29 mouse cellular contexts compared by ENCODE assay signal in genomic region chrX:11466191-11466590, GRCm38 (mm10).
DNase-seq lines count a peak whose midpoint lies in the region; ATAC-seq lines count a peak whose summit lies in the region.
"Had no signal": no experiment of that assay in that cellular context is flagged by ENCODE, and none has a peak within 500 bp of the region (broad histone marks: within the 10 kb centered on the region; RNA-seq: fewer than 3 reads in every experiment).

No protein-coding gene starts in this region.

- H3K4me2 ChIP-seq in neural tube, embryonic 15.5 days = no peak overlapping the region
- H3K4me2 ChIP-seq in kidney, embryonic 15.5 days = no peak overlapping the region
- H3K4me2 ChIP-seq: embryonic facial prominence, embryonic 13.5 days; heart, embryonic 12.5 days; hindbrain, embryonic 14.5 days had no signal

- no peaks in the 10 kb centered on the region for H3K9me3 ChIP-seq in neural tube, embryonic 15.5 days (replicated peaks)
- H3K9me3 ChIP-seq in kidney, embryonic 15.5 days (replicated peaks) = no peaks in the 10 kb centered on the region
- H3K9me3 ChIP-seq: embryonic facial prominence, embryonic 13.5 days; forebrain, embryonic 10.5 days; G1E; heart, embryonic 12.5 days had no signal

- H3K4me1 ChIP-seq in neural tube, embryonic 15.5 days = no peaks in the 10 kb centered on the region
- no peaks in the 10 kb centered on the region for H3K4me1 ChIP-seq in kidney, embryonic 15.5 days
- H3K4me1 ChIP-seq: embryonic facial prominence, embryonic 13.5 days; heart, embryonic 12.5 days had no signal

- no peak overlapping the region for H3K9ac ChIP-seq in neural tube, embryonic 15.5 days (replicated peaks)
- no peak overlapping the region for H3K9ac ChIP-seq in kidney, embryonic 15.5 days
- H3K9ac ChIP-seq: embryonic facial prominence, embryonic 13.5 days; heart, embryonic 12.5 days; hindbrain, embryonic 14.5 days; liver, embryonic 14.5 days had no signal

- H3K36me3 ChIP-seq in neural tube, embryonic 15.5 days = no peaks in the 10 kb centered on the region
- H3K36me3 ChIP-seq in kidney, embryonic 15.5 days = no peaks in the 10 kb centered on the region
- H3K36me3 ChIP-seq: embryonic facial prominence, embryonic 13.5 days; forebrain, embryonic 10.5 days; G1E; heart, embryonic 12.5 days had no signal

- no peak overlapping the region for H3K4me3 ChIP-seq in neural tube, embryonic 15.5 days (replicated peaks)
- H3K4me3 ChIP-seq in kidney, embryonic 15.5 days (replicated peaks) = no peak overlapping the region
- H3K4me3 ChIP-seq: embryonic facial prominence, embryonic 13.5 days; forebrain, embryonic 10.5 days; gastrocnemius, adult 2 months; heart, adult 2 months; heart, embryonic 12.5 days had no signal

- H3K27me3 ChIP-seq in neural tube, embryonic 15.5 days (replicated peaks) = no peaks in the 10 kb centered on the region
- peaks cover 30% of the 10 kb centered on the region for H3K27me3 ChIP-seq in kidney, embryonic 15.5 days

- H3K27ac ChIP-seq in neural tube, embryonic 15.5 days (replicated peaks) = no peak overlapping the region
- no peak overlapping the region for H3K27ac ChIP-seq in kidney, embryonic 15.5 days
- H3K27ac ChIP-seq: embryonic facial prominence, embryonic 13.5 days; forebrain, embryonic 10.5 days; gastrocnemius, adult 2 months; heart, adult 2 months; hindbrain, embryonic 14.5 days; kidney, postnatal 0 days; liver, embryonic 14.5 days; macrophage had no signal

- peak; percentile 9 for DNase-seq in layer of hippocampus, adult 11-12 months (ENCODE audit: low spot score)
- DNase-seq in layer of hippocampus, adult 18-20 months (ENCODE audit: low spot score in 2 of 2) = no peak
- DNase-seq in neural tube, embryonic 10.5 days (ENCODE audit: extremely low spot score, low spot score) = no peak
- peak; percentile 66 for DNase-seq in brain, adult 2 months (ENCODE audit: low read depth, low spot score)
- DNase-seq in retina, postnatal 1 day = peak; percentile 82
- DNase-seq: adrenal gland, adult 8-10 months; cerebellum, adult 18-20 months; cerebellum, postnatal 10 days; gastrocnemius, adult 2 months; gastrocnemius, postnatal 36 days; heart, adult 2 months; kidney, adult 18-20 months; kidney, postnatal 4 days; liver; lung, adult 2 months; lung, postnatal 10 days; midbrain, embryonic 14.5 days; thymus, postnatal 4 days had no signal

- 54% methylated on average over 4 of the region's 4 CpGs for WGBS in neural tube, embryonic 15.5 days
- 71% methylated on average over 4 of the region's 4 CpGs for WGBS in kidney, embryonic 15.5 days

- peak; percentile 47; the same call in 1 of the 2 replicates for ATAC-seq in neural tube, embryonic 15.5 days (ENCODE audit: low FRiP score)
- no peak for ATAC-seq in kidney, embryonic 15.5 days (replicated peaks; ENCODE audit: low FRiP score)
- ATAC-seq: inflammation-experienced regulatory T-cells, adult 6 months had no signal

Comparison
In these comparisons a context has a peak if more than half of its experiments do, and no peak if none do; other contexts are left out.
1. DNase-seq: peak in layer of hippocampus, adult 11-12 months (single experiment), brain, adult 2 months (single experiment) and retina, postnatal 1 day (single experiment); none in layer of hippocampus, adult 18-20 months (0 of 2) and neural tube, embryonic 10.5 days (single experiment).